Mouse (Mus musculus) midbrain, postnatal 0 days (tissue): ENCODE measurements around the gene Tenm2. TPM values are rescaled to one million over a fixed set of nuclear protein-coding genes. Genes with fewer than 3 reads are reported as not detected.
A peak's percentile ranks its signal among the peaks of the same experiment; 100 is the strongest.

Experiments
- ATAC-seq: fragments of 200-750 bp; cut with Nextera tagmentation; 2 replicates; pipeline ENCODE4 v1.8.0; 2017; ENCODE audit warnings: moderate number of reproducible peaks, mild to moderate bottlenecking, moderate TSS enrichment, moderate library complexity; ENCODE audit not compliant: low FRiP score
- DNase-seq: peaks from one replicate; pipeline ENCODE4 v3.0.0-alpha.2; 2015; ENCODE audit warnings: low spot score
- H3K27ac ChIP-seq: fragments of 300-500 bp; sonication (generic); 2 replicates; pipeline ENCODE4 v1.5.1; 2014; ENCODE audit warnings: low read depth, mild to moderate bottlenecking, low read length, mixed read lengths
- H3K27me3 ChIP-seq: fragments of 300-500 bp; sonication (generic); 2 replicates; pipeline ENCODE4 v1.6.1; 2014; ENCODE audit warnings: low read length, control low read depth, mixed read lengths; ENCODE audit not compliant: insufficient read depth
- H3K36me3 ChIP-seq: fragments of 300-500 bp; sonication (generic); 2 replicates; pipeline ENCODE4 v1.6.1; 2014; ENCODE audit warnings: low read length, control low read depth, mixed read lengths; ENCODE audit not compliant: insufficient read depth
- H3K4me1 ChIP-seq: fragments of 300-500 bp; sonication (generic); 2 replicates; pipeline ENCODE4 v1.6.1; 2014; ENCODE audit warnings: mild to moderate bottlenecking, control low read depth, antibody characterized with exemption, low read length, mixed read lengths; ENCODE audit not compliant: insufficient read depth
- H3K4me2 ChIP-seq: fragments of 300-500 bp; sonication (generic); 2 replicates; pipeline ENCODE4 v1.6.1; 2014; ENCODE audit warnings: low read depth, mild to moderate bottlenecking, low read length, mixed read lengths; ENCODE audit not compliant: poor library complexity, severe bottlenecking
- H3K4me3 ChIP-seq: fragments of 300-500 bp; sonication (generic); 2 replicates; pipeline ENCODE4 v1.5.1; 2014; ENCODE audit warnings: low read depth, mild to moderate bottlenecking, low read length, moderate library complexity
- H3K9ac ChIP-seq: fragments of 300-500 bp; sonication (generic); replicated peaks from 2 replicates; pipeline ENCODE4 v1.6.1; 2014; ENCODE audit warnings: mild to moderate bottlenecking, low read length, moderate library complexity, mixed read lengths; ENCODE audit not compliant: poor library complexity, severe bottlenecking
- H3K9me3 ChIP-seq: fragments of 300-500 bp; sonication (generic); 2 replicates; pipeline ENCODE4 v1.6.1; 2016; ENCODE audit warnings: low read length, control low read depth
- CTCF ChIP-seq: IDR thresholded peaks from 2 replicates; pipeline ENCODE4 v1.5.1; 2016; ENCODE audit warnings: antibody characterized with exemption, mild to moderate bottlenecking
- WGBS: fragments of 180-500 bp; shearing (Covaris S2); extraction: QIAGEN DNeasy Blood & Tissue Kit; methylation state at CpG from one replicate; pipeline ENCODE4 v1.1.7; 2014; 5-methylcytosine and 5-hydroxymethylcytosine counted together
- polyA plus RNA-seq: library from polyadenylated mRNA; unstranded; fragments of >200 nt; fragmentation: Nextera tagmentation; extraction: Ambion mirVana; gene quantifications from 2 replicates; pipeline ENCODE4 v1.2.1, GENCODE M21; 2015
- total RNA-seq: library from RNA; depleted of rRNA; stranded (reverse); fragments of >200 nt; gene quantifications from 2 replicates; pipeline ENCODE4 v1.2.3, GENCODE M21; 2014

Tenm2 gene
- total and polyA plus RNA-seq, 2 experiments from 2014 or later, result 62.6 to 138 TPM

GRCm38 (mm10) chr11:36002900-36003299 lies 1232.9 kb downstream of the Tenm2 start:
- H3K27me3 ChIP-seq, result no peaks in the 10 kb centered on the region
- no peak overlapping the region for H3K4me2 ChIP-seq
- H3K9ac ChIP-seq, result no peak overlapping the region
- TF ChIP-seq CTCF, result peak; percentile 55
- H3K9me3 ChIP-seq, result no peaks in the 10 kb centered on the region
- H3K27ac ChIP-seq, result no peak overlapping the region
- DNase-seq, result no peak
- H3K36me3 ChIP-seq, result peaks cover 4% of the 10 kb centered on the region; the same call in 1 of the 2 replicates
- no peak for ATAC-seq
- WGBS, result 56% methylated on average over 4 of the region's 4 CpGs
- no peak overlapping the region for H3K4me3 ChIP-seq
- H3K4me1 ChIP-seq, result peaks cover 10% of the 10 kb centered on the region; the same call in 1 of the 2 replicates

GRCm38 (mm10) chr11:36001282-36001970 lies 1234.3 kb downstream of the Tenm2 start:
- Histone ChIP-seq H3K4me2 (peak overlapping the region; percentile 31), H3K4me3 (no peak overlapping the region), H3K36me3 (0 out of 2 replicates have a peak, but pooled peaks cover 4% of the 10 kb centered on the region), H3K27me3 (no peaks in the 10 kb centered on the region), H3K27ac (0 out of 2 replicates have a peak overlapping the region, but pooled peaks have one; percentile 12), H3K9me3 (no peaks in the 10 kb centered on the region), H3K9ac (no peak overlapping the region), H3K4me1 (peaks cover 10% of the 10 kb centered on the region; the same call in 1 of the 2 replicates)
- 3% methylated on average over 28 of the region's 28 CpGs for WGBS
- DNase-seq (peak; percentile 97), ATAC-seq (peak; percentile 86)
- peak; percentile 96 for TF ChIP-seq CTCF

GRCm38 (mm10) chr11:36000585-36001281 lies 1235.0 kb downstream of the Tenm2 start:
- H3K9ac ChIP-seq, result no peak overlapping the region
- peak overlapping the region; percentile 31 for H3K4me2 ChIP-seq
- no peak for DNase-seq
- H3K27me3 ChIP-seq, result no peaks in the 10 kb centered on the region
- peak; percentile 21; the same call in 1 of the 2 replicates for ATAC-seq
- H3K4me1 ChIP-seq, result peaks cover 10% of the 10 kb centered on the region; the same call in 1 of the 2 replicates
- WGBS, result 7% methylated on average over 10 of the region's 10 CpGs
- peak overlapping the region; percentile 38 for H3K27ac ChIP-seq
- no peak for TF ChIP-seq CTCF
- 0 out of 2 replicates have a peak, but pooled peaks cover 4% of the 10 kb centered on the region for H3K36me3 ChIP-seq
- H3K9me3 ChIP-seq, result no peaks in the 10 kb centered on the region
- no peak overlapping the region for H3K4me3 ChIP-seq

- Histone ChIP-seq H3K36me3 (0 out of 2 replicates have a peak, but pooled peaks cover 4% of the 10 kb centered on the region), H3K4me3 (no peak overlapping the region), H3K27ac (peak overlapping the region; percentile 38), H3K9me3 (no peaks in the 10 kb centered on the region), H3K4me2 (no peak overlapping the region), H3K27me3 (no peaks in the 10 kb centered on the region), H3K4me1 (peaks cover 10% of the 10 kb centered on the region; the same call in 1 of the 2 replicates), H3K9ac (no peak overlapping the region)
- WGBS, result 8% methylated on average over 4 of the region's 4 CpGs
- TF ChIP-seq CTCF, result no peak
- ATAC-seq (peak; percentile 35; the same call in 1 of the 2 replicates), DNase-seq (peak; percentile 61)
Measured at GRCm38 (mm10) chr11:36000038-36000437, 1235.7 kb downstream of the Tenm2 start.

GRCm38 (mm10) chr11:35998048-35998447 lies 1237.7 kb downstream of the Tenm2 start:
- H3K9ac ChIP-seq, result no peak overlapping the region
- no peak overlapping the region for H3K4me3 ChIP-seq
- no peak overlapping the region for H3K4me2 ChIP-seq
- no peaks in the 10 kb centered on the region for H3K36me3 ChIP-seq
- H3K9me3 ChIP-seq, result no peaks in the 10 kb centered on the region
- TF ChIP-seq CTCF, result no peak
- 81% methylated on average over 12 of the region's 12 CpGs for WGBS
- no peak for ATAC-seq
- no peaks in the 10 kb centered on the region for H3K27me3 ChIP-seq
- no peak for DNase-seq
- no peak overlapping the region for H3K27ac ChIP-seq
- H3K4me1 ChIP-seq, result peaks cover 10% of the 10 kb centered on the region; the same call in 1 of the 2 replicates

- TF ChIP-seq CTCF, result no peak; the same call in 1 of the 2 replicates
- no peaks in the 10 kb centered on the region for H3K36me3 ChIP-seq
- DNase-seq, result no peak
- no peaks in the 10 kb centered on the region for H3K9me3 ChIP-seq
- no peak overlapping the region for H3K4me3 ChIP-seq
- no peak overlapping the region for H3K27ac ChIP-seq
- no peak overlapping the region for H3K4me2 ChIP-seq
- ATAC-seq, result no peak
- H3K4me1 ChIP-seq, result 0 out of 2 replicates have a peak, but pooled peaks cover under 1% of the 10 kb centered on the region
- no peaks in the 10 kb centered on the region for H3K27me3 ChIP-seq
- no peak overlapping the region for H3K9ac ChIP-seq
Measured at GRCm38 (mm10) chr11:35995310-35995709, 1240.5 kb downstream of the Tenm2 start.
